Mouse (Mus musculus) G1E (cell line): ENCODE results near the gene Clic1. TPM values are rescaled to one million over a fixed set of nuclear protein-coding genes. Genes with fewer than 3 reads are reported as not detected.

ENCODE experiments used
- ATAC-seq: 2 replicates; pipeline ENCODE4 v1.8.0; 2016; ENCODE audit warnings: mild to moderate bottlenecking; ENCODE audit not compliant: insufficient number of reproducible peaks, poor library complexity, low FRiP score, severe bottlenecking; ENCODE audit errors: extremely low read depth
- DNase-seq: peaks from one replicate; pipeline ENCODE4 v3.0.0; 2012; ENCODE audit warnings: low spot score
- H3K27me3 ChIP-seq: 2 replicates; pipeline ENCODE4 v1.6.1; 2012; ENCODE audit warnings: mild to moderate bottlenecking, low read length, inconsistent platforms; ENCODE audit not compliant: insufficient read depth
- H3K36me3 ChIP-seq: replicated peaks from 2 replicates; pipeline ENCODE3; 2012; ENCODE audit warnings: mild to moderate bottlenecking, inconsistent platforms
- H3K4me1 ChIP-seq: 2 replicates; pipeline ENCODE4 v1.6.1; 2012; ENCODE audit warnings: low read depth, low read length, inconsistent platforms, mixed read lengths; ENCODE audit not compliant: insufficient read depth
- H3K4me3 ChIP-seq: 2 replicates; pipeline ENCODE4 v1.5.1; 2012; ENCODE audit warnings: low read depth, mild to moderate bottlenecking, inconsistent platforms, low read length, moderate library complexity, mixed read lengths
- H3K9me3 ChIP-seq: replicated peaks from 2 replicates; pipeline ENCODE4 v1.6.1; 2012; ENCODE audit warnings: inconsistent platforms
- CTCF ChIP-seq: IDR thresholded peaks from 2 replicates; pipeline ENCODE4 v1.5.1; 2012; ENCODE audit warnings: low read depth, low read length, inconsistent platforms, mixed read lengths
- GATA1 ChIP-seq: IDR thresholded peaks from 2 replicates; pipeline ENCODE4 v1.6.1; 2012; ENCODE audit warnings: borderline replicate concordance, low read length, inconsistent platforms, mixed read lengths
- GATA2 ChIP-seq: IDR thresholded peaks from 2 replicates; pipeline ENCODE4 v1.6.1; 2012; ENCODE audit warnings: low read depth, low read length, inconsistent platforms, borderline replicate concordance
- POLR2AphosphoS5 ChIP-seq: IDR thresholded peaks from 2 replicates; pipeline ENCODE4 v1.6.1; 2012; ENCODE audit warnings: low read depth, low read length, inconsistent platforms; ENCODE audit not compliant: insufficient replicate concordance
- TAL1 ChIP-seq: conservative IDR thresholded peaks from 2 replicates; pipeline ENCODE4 v1.6.1; 2012; ENCODE audit warnings: low read depth, low read length, inconsistent platforms, mixed read lengths
- polyA plus RNA-seq: library from polyadenylated mRNA; stranded (reverse); fragments of >175 nt; gene quantifications from 2 replicates; pipeline ENCODE4 v1.2.3, GENCODE M21; 2012
- total RNA-seq, 2 experiments: library from RNA; stranded (forward) in 1 of 2; stranded (reverse) in 1 of 2; fragments of 200-1000 nt in 1 of 2; fragments of >200 nt in 1 of 2; fragmentation: Nextera tagmentation in 1 of 2; gene quantifications; 2 replicates each; pipeline ENCODE4 v1.2.3; 2014 to 2017

Clic1 gene
- total and polyA plus RNA-seq, 3 experiments, result 211 to 562 (median 258) TPM

- ATAC-seq (no peak), DNase-seq (no peak)
- Histone ChIP-seq H3K27me3 (no peaks in the 10 kb centered on the region), H3K36me3 (peaks cover 87% of the 10 kb centered on the region), H3K4me1 (peaks cover 86% of the 10 kb centered on the region), H3K4me3 (no peak overlapping the region), H3K9me3 (no peaks in the 10 kb centered on the region)
- TF ChIP-seq GATA2 (no peak), CTCF (no peak), GATA1 (no peak), TAL1 (no peak), POLR2AphosphoS5 (no peak)
Measured at GRCm38 (mm10) chr17:35101161-35101560, 51.4 kb downstream of the Clic1 start.

DNA sequence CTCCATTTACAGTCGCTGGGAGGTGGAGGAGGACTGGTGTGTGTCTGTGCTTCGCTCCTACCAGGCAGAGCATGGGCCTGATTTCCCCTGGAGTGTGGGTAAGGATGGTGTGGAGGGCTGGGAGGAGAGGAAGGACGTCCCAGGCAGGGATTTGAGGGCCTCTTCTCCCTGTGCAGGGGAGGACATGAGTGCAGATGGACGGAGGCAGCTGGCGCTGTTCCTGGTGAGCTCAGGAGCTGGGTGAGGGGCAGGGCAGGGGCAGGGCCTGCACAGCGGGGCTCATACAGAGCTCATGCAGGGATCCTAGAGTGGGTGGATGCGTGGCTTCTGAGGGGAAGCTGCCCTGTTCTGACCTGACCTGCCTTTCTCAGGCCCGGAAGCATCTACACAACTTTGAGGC is 52.5 kb downstream of the Clic1 start:
- no peak for DNase-seq
- peaks cover 76% of the 10 kb centered on the region for H3K36me3 ChIP-seq
- no peak for TF ChIP-seq TAL1
- no peak for TF ChIP-seq GATA2
- TF ChIP-seq GATA1, result no peak
- no peak for TF ChIP-seq POLR2AphosphoS5
- no peak for TF ChIP-seq CTCF
- no peak overlapping the region; the same call in 1 of the 2 replicates for H3K4me3 ChIP-seq
- no peaks in the 10 kb centered on the region for H3K9me3 ChIP-seq
- H3K27me3 ChIP-seq, result no peaks in the 10 kb centered on the region
- ATAC-seq, result no peak
- H3K4me1 ChIP-seq, result peaks cover 86% of the 10 kb centered on the region

DNA sequence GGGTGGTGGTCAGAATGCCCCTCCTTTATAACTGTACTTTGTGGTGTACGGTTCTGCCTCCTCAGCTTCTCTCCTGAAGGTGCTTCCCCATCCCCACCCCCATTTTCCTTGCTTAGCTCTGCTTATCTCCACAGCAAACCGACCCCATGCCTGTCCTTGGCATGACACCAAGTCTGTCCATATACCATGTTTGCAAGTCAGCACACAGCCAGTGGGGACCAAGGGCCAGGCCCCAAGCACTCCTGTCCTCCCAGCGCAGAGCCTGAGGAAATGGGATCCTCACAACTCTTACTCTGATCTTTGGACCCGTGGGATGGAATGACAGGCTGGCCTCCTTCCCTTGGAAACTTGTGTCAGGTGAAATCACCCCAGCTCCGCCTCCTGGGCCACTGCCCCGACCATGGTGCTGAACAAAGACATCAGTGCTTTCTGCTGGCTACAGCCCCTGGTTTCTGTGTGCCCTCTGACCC is 53.5 kb downstream of the Clic1 start:
- H3K4me1 ChIP-seq, result peaks cover 83% of the 10 kb centered on the region
- H3K4me3 ChIP-seq, result peak overlapping the region; percentile 49; the same call in 1 of the 2 replicates
- H3K9me3 ChIP-seq, result no peaks in the 10 kb centered on the region
- ATAC-seq (no peak), DNase-seq (no peak)
- no peaks in the 10 kb centered on the region for H3K27me3 ChIP-seq
- H3K36me3 ChIP-seq, result peaks cover 66% of the 10 kb centered on the region
- TF ChIP-seq CTCF, result no peak
- no peak for TF ChIP-seq POLR2AphosphoS5

DNA sequence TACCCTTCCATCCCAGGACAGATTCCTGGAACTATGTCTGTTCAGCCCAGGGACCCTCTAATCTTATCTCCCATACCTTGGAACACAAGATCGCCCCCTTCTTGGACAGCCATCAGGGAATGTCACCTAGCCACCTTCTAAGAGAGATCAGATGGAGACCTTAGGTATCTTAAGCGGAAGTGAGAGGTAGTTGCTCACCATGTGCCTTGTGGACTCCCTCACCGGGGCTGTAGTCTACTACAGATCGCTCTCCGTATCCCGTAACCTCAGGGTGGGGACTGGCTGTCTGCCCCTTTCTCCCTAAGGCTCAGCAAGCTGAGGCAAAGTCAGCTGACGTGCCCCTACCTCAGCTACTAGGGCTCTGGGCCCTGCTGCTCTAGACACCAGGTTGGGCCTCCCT is 54.3 kb downstream of the Clic1 start:
- ATAC-seq (no peak), DNase-seq (no peak)
- peaks cover 58% of the 10 kb centered on the region for H3K36me3 ChIP-seq
- no peaks in the 10 kb centered on the region for H3K27me3 ChIP-seq
- TF ChIP-seq POLR2AphosphoS5 (no peak), GATA1 (no peak), GATA2 (no peak), TAL1 (no peak), CTCF (no peak)
- no peak overlapping the region; the same call in 1 of the 2 replicates for H3K4me3 ChIP-seq
- no peaks in the 10 kb centered on the region for H3K9me3 ChIP-seq
- peaks cover 85% of the 10 kb centered on the region for H3K4me1 ChIP-seq

GRCm38 (mm10) chr17:35104754-35105153 is 55.0 kb downstream of the Clic1 start:
- ATAC-seq (no peak; the same call in 1 of the 2 replicates), DNase-seq (no peak)
- Histone ChIP-seq H3K4me1 (peaks cover 80% of the 10 kb centered on the region), H3K36me3 (peaks cover 51% of the 10 kb centered on the region), H3K9me3 (no peaks in the 10 kb centered on the region), H3K27me3 (no peaks in the 10 kb centered on the region), H3K4me3 (no peak overlapping the region)
- TF ChIP-seq TAL1, result peak; percentile 56
- no peak for TF ChIP-seq GATA1

GRCm38 (mm10) chr17:35105740-35106389 is 56.1 kb downstream of the Clic1 start:
- ATAC-seq, result 0 out of 2 replicates have a peak, but pooled peaks have one; percentile 18
- DNase-seq, result peak; percentile 76
- Histone ChIP-seq H3K27me3 (no peaks in the 10 kb centered on the region; the same call in 1 of the 2 replicates), H3K9me3 (no peaks in the 10 kb centered on the region), H3K36me3 (peaks cover 40% of the 10 kb centered on the region), H3K4me3 (peak overlapping the region; percentile 62; the same call in 1 of the 2 replicates), H3K4me1 (peaks cover 77% of the 10 kb centered on the region)
- no peak for TF ChIP-seq GATA1
